Mouse (Mus musculus): ENCODE data around the gene Pth2. TPM values are rescaled to one million over a fixed set of nuclear protein-coding genes. Genes with fewer than 3 reads are reported as not detected.
"Not testable (repeated sequence)": the region's sequence is repeated elsewhere in the genome, so short reads cannot be mapped to it uniquely, and the experiment has no call there.

Gene Pth2
- total RNA-seq, 2 experiments from 2014 or later: not detected

DNA sequence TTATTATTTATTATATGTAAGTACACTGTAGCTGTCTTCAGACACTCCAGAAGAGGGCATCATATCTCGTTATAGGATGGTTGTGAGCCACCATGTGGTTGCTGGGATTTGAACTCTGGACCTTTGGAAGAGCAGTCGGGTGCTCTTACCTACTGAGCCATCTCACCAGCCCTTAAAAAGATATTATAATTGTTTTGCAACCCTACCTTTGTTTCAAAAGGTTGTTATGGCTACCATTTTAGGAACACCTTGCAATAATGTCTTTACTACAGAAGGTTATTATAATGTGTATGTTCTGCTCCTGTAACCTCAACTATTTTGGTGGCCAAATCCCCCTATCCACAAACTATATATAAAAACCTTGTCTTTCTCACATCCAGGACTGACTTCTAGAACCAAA is 27.7 kb upstream of the Pth2 start:
- DNase-seq; intact Hi-C loops (cut with DNase I): not testable (repeated sequence)

DNA sequence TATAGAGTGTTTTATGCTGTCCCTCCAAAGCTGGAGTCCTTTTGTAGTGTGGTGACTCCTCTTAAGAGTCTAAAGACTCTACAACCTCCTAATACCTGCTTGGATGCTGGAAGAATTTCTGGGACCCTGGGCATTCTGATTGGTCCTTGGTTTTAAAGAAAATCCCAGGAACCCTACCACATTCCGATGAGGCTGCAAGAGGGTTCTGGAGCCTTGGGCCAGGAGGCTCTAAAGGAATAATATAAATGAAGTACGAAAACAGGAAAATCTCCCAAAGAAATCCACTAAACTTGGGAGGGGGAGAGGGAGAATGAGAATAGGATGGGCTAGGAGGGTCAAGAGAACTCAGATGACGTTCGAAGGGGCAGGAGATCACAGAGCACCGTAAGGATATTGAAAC is 27.2 kb upstream of the Pth2 start:
- DNase-seq: no peak
- intact Hi-C loops (cut with DNase I): no loop called here

DNA sequence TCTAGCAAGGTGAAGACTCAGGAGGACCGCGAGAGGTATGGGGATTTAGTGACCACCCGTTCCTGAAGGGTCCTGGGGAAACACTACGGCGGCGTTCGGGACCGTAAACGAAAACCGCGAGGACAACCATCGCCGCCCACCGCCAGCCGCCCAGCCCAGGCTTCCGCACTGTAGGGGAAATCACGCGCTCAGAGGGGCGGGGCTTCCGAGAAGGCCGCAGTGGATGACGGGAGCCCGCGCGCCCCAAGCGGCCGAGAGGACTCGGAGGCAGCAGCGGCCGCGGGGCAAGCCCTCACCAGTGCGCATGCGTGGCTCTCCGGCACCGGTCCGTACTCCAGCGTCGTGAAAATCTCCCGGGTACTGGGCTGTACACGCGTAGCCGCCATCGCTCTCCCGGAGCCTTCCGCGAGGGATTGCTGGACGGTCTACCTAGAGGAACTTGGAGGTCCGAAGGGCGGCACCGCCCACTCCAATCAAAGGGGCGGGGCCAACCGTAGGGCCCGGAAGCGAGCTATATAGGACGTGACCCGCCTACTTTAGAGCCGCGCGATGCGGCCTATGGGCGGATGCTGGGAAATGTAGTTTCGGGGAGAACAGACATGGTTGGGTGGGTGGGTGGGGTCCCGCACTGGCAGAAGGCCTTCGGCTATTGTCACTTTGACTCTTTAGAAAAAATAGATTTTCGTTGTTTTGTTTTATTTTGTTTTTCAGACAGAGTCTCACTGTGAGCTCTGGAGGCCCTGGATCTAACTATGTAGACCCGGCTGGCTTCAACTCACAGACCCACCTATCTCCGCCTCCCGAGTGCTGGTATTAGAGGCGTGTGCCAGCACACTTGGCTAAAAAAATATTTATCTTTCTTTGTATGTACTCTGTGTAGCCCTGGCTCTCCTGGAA is 26.5 kb upstream of the Pth2 start, which contains the start of the genes Pih1d1 and Aldh16a1:
Pih1d1 (plus strand) TSS at position 208 of the 897 bp plus-strand sequence.
Aldh16a1 (minus strand) TSS at position 489 of the 897 bp plus-strand sequence.
- peak; percentile 99 for DNase-seq
- intact Hi-C loops (cut with DNase I): no loop called here

DNA sequence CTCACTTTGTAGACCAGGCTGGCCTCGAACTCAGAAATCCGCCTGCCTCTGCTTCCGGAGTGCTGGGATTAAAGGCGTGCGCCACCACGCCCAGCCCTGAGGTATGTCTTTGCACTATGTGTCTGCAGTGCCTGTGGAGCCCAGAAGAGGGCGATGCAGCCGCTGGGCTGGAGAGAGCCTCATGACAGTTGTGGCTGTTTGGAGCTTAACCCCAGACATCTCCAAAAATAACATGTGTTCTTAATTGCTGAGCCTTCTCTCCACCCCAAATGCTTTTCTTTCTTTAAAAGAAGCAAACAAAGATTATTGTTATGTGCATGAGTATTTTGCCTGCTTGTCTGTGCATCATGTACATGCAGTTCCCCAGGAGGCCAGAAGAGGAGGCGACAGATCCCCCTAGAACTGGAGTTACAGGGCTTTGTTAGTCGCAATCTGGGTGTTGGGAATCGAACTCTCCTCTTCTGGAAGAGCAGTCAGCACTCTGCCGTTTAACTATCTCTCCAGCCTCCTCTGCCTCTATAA is 25.7 kb upstream of the Pth2 start:
- intact Hi-C loops (cut with DNase I): no loop called here
- peak; percentile 69 for DNase-seq

DNA sequence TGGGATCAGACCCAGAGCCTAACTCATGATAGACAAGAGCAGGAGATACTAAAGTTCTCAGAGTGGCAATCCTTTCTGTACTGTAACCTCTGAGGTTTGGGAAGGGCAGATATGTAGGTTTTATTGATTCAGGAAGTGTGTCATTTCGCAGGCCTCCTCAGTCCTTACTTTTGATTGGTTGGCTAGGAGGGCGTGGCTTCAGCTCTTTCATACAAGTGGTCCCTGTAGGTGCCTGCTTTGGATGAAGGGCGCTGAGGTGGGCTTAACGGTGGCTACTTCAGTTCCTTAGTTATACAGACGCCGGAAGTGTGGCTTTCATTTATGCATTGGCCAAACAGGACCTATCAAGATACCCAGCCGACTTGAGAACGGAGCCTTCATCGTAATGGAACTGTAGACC is 25.2 kb upstream of the Pth2 start:
- no peak for DNase-seq
- intact Hi-C loops (cut with DNase I): no loop called here

DNA sequence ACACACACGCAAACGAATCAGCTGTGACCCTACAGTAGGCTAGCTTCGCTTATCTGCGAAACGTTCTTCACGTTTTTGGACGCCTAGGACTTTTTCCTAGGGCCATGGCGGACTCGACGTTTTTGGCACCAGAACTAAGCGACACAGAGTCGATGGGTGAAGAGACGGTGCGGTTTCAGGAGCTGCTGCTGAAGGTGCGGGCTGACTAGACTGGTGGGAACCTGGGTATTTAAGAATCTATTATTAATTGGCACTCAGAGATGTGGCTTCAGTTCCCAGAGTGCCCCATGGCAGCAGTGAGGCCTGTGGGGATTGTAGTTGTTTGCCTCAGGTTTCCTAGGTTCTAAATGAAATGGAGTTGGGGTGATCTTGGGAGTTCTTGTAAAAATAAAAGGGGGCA is 24.6 kb upstream of the Pth2 start:
- intact Hi-C loops (cut with DNase I): no loop called here
- no peak for DNase-seq

DNA sequence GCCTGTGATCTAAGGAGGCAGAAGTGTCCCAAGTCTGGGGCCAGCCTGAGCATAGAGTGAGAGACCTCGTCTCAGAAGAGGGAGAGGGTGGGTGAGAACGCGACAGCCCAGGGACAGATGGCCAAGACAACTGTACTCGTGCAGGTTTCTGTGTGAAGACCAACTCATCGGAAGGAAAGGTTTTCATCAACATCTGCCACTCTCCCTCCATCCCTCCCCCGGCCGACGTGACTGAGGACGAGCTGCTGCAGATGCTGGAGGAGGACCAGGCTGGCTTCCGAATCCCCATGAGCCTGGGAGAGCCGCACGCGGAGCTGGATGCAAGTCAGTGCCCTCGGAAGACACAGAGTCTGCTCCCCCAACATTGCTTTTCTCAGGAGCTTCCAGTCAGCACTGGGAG is 23.3 kb upstream of the Pth2 start:
- intact Hi-C loops (cut with DNase I): no loop called here
- no peak for DNase-seq

DNA sequence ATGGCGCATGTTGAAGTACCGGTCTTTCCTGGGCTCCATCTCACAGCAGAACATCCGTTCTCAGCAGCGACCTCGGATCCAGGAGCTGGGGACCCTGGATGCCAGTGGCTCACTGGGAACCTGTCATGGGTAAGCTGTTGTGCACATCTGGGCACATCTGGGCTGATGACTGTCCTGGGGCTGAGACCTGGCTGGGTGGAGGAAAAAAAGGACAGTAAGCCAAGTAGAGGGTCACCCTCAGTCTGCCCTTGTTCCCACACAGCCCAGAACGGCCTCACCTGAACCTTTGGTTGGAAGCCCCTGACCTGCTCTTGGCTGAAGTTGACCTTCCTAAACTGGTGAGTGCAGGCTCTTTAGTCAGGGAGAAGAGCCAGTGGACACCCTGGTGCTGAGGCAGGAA is 21.8 kb upstream of the Pth2 start:
- intact Hi-C loops (cut with DNase I): no loop called here
- no peak for DNase-seq

DNA sequence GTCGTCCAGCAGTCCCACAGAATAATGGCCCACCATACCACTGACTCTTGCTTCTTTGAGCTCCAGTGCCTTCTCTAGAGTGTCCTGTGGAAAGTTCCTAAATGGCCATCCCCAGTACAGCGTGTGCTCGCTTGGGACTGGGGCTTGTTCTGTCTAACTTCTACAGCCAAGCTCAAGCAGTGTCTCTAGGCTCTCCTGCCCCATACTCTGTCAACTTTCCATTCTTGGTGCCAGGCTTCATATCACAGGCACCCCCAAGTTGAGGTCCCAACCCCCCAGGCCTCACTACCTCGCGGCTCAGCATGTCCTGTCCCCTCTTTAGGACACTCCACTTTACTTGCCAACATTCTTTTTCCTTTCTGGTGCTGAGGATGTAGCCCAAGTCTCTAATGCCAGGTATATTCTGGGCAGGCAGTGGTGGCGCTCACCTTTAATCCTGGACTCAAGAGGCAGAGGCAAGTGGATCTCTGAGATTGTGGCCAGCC is 20.4 kb upstream of the Pth2 start:
- intact Hi-C loops (cut with DNase I): loop anchor here (5.0 kb wide), 1 partner anchor 137 kb away; no protein-coding TSS in a partner anchor
- DNase-seq: no peak

DNA sequence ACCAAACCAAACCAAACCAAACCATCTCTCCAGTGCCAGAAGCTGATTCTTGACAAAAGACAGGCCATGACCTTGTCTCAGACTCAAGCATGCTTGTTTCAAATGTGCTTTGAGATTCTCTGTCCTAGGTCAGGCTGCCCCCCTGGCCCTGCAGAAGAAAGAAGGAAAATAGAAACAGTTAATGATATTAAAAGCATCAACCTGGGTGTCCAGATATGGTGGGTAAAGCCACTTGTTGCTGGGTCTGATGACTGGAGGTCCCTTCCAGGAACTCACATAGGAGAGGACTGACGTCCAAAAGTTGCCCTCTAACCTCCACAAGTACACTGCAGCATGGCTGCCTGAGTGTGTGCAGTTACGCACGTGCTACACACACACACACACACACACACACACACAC is 19.9 kb upstream of the Pth2 start:
- DNase-seq: no peak
- intact Hi-C loops (cut with DNase I): loop anchor here (5.0 kb wide), 1 partner anchor 136 kb away; no protein-coding TSS in a partner anchor

DNA sequence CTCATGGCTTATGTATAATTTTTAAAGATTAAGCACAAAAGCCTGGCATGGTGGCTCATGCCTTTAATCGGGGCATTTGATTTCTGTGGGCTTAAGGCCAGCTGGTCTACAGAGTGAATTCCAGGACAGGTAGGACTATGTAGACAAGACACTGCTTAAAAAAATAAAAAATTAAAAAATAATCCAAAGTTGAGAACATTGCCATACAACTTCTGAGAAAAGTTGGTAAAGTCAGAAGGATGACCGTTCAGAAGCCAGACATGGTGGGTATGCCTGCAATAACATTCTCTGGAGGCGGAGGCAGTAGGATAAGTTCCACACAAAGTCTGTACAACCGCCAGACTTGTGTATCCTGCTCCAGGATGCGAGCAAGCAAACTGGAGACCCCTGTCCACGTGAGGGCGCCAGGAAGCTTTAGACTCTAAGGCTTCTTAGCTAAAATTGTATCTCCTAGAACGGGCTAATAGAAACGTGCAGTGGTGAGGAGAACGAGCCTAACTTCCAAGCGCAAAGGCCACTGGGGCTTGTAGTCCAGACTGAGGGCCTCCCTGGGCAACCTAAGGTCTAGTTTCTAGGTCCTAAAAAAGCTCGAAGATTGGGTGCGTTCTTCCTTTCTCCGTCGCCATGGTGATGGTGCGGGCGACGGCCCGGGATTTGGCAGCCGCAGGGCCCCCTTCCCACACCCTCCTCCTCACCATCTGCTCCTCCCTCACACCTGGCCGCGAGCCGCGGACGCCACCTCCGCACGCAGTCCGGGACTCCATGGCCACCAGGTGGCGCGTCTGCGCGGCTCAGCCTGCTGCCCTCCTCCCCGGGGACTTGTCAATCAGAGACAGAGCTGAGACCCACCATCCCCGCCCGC is 19.0 kb upstream of the Pth2 start:
- intact Hi-C loops (cut with DNase I): loop anchor here (5.0 kb wide), 1 partner anchor 135 kb away; no protein-coding TSS in a partner anchor
- DNase-seq: peak; percentile 97

DNA sequence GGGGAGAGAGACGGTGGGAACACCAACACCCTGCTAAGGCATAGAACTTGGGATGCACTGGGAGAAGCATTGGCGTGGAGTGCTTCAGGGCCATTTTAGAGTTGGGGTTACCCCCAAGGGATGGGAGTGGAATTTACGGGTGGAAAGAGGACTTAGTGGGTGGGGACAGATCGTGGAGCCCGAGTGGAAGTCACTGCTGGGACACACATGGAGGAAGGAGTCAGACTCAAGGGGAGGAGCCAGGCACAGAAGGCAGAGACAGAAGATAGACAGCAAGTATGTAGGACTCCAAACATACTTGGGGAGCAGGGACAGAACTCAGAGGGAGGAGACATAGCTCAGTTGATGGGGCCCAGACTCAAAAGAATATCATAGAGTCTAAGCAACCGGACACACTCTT is 18.2 kb upstream of the Pth2 start:
- DNase-seq: no peak
- intact Hi-C loops (cut with DNase I): loop anchor here (5.0 kb wide), 1 partner anchor 135 kb away; no protein-coding TSS in a partner anchor

DNA sequence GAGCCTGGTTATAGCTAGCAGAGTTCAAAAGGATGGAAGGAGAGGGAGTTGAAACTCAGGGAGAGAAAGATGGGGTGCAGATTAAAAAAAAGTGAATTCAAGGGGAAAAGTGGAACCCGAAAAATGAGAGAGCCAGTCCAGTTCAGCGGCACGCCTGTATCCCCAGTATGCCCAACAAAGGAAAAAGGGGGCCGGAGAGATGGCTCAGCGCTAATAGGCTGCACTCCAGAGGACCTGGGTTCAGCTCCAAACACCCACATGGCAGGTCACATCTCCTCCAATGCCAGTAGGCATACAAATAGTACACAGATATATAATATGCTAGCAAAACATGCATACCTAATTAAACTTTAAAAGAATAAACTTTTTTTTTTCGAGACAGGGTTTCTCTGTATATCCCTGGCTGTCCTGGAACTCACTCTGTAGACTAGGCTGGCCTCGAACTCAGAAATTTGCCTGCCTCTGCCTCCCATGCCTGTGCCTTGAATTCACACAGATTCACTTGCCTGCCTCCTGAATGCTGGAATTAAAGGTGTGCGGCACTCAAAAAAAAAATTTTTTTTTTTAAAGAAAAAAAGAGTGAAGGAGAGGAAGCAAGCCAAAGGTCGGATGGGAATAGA is 17.7 kb upstream of the Pth2 start:
- intact Hi-C loops (cut with DNase I): loop anchor here (5.0 kb wide), 1 partner anchor 134 kb away; no protein-coding TSS in a partner anchor
- no peak for DNase-seq

DNA sequence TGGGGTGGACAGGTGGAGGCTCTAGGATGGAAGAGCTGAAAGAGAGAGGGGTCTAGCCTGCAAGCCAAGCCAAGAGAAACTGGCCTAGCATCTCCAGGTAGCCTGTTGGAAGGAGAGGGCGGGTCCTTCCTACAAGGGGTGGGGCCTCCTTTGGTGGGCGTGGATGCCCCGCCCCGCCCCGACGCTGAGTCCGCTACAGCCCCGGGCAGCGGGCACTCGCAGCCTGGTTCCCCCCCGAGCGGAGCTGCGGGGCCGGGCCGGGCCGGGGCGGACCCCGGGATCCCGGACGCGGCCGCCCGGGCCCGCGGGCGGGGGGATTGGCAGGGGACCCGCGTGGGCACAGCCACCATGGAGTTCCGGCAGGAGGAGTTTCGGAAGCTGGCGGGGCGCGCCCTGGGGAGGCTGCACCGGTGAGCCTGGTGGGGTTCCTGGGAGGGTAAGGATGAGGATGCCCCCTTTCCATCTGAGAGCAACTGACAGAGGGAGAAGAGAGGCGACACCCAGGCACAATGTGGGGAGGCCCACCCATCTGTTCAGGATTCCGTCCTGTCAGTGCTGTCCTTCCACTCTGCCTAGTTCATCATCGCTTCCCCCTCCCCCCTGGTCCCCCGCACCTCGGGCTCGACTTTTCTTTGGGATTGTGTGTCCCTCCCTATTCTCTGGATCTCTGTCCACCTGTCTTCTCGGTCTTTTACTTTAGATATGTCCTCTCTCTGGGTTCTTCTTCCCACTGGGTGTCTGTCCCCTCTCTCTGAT is 16.9 kb upstream of the Pth2 start, which contains the start of gene Slc17a7:
Slc17a7 (plus strand) TSS at position 215 of the 756 bp plus-strand sequence.
- DNase-seq: no peak
- intact Hi-C loops (cut with DNase I): loop anchor here (5.0 kb wide), 1 partner anchor 133 kb away; no protein-coding TSS in a partner anchor

DNA sequence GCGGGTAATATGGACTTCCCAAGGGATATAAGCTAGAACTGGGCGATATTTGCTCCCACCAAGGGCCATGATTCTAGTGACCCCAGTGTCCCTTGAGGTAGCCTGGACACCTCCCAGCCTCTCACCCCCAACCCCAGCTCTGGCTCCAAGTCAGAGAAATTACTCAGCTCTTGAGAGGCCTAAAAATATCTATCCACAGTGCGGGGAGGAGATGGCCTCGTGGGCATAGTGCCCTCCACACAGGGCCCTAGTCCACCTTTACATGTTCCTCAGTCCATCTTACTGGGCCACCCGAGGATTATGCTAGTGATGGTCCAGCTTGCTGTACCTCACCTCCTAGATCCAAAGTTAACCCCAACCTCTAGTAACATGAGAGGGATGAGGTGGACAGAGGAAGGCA is 16.0 kb upstream of the Pth2 start:
- intact Hi-C loops (cut with DNase I): loop anchor here (5.0 kb wide), 1 partner anchor 132 kb away; no protein-coding TSS in a partner anchor
- no peak for DNase-seq

DNA sequence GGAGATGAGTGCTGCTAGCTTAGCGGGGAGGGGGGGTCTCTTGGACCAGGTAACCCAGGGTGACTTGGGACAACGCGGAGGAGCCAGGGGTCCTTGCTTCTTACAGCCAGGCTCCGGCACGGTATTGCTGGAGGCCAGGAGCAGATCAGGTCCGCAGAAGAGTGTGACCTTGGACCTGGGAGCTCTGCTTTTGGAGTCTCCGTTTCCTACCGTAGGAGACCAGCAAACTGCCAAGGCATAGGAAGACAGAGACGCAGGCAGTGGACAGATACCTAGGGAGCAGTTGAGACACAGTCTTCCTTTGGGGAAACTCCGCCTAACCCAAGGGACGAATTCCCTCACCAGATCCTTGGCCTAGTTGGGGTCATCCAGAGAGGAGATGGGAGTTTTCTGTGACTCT is 15.1 kb upstream of the Pth2 start:
- DNase-seq: no peak
- intact Hi-C loops (cut with DNase I): no loop called here

DNA sequence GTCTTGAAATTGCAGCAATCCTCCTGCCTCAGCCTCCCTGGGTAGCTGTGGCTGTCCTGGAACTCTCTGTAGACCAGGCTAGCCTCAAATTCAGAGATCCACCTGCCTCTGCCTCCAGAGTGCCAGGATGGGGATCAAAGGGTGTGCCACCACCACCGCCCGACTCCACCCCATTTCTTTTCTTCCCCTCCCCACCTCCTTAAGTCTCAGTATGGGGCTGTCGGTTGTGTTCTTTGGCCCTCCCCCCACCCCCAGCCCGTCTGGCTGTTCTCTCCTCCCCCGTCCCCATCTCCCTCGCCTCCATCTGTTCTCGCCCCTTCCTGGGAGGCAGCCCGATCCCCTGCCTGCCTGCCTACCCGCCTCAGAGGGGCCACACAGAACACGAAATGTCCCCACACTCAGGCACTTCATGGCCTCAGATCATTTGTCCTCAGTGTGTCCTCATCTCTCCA is 13.8 kb upstream of the Pth2 start:
- intact Hi-C loops (cut with DNase I): no loop called here

DNA sequence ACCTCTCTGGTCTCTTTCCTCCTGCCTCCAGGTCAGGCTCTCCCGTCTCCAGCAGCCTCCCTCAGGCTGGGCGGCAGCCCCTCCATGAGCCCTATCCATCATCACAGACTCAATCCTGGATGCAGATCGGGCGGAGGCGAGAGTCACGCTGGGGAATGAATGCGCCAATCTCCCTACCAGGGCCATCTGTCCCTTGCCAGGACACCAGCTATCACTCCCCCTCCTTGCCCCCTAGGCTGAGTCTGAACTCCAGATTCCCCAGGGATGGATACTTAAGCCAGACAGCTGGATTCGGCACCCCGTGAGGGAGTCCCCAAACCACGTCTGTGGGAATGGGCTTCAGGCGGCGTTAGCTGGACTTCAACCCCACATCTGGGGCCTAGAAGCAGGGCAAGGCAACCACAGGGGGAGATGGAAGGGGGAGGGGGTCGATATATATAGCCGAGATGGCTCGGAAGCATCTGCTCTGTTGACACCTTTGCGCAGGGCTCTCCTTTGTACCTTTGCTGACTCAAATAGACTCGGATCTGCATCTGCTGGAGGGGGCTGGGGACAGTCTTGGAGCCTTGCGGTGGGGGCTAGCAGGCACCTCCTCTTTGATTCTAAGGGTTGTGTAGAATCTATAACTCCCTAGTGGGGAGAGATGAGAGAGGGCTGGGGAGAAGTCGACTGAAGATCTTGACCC is 12.9 kb upstream of the Pth2 start:
- intact Hi-C loops (cut with DNase I): no loop called here

More for the DNA sequence above, 13.8 kb upstream of the Pth2 start:
- DNase-seq: no peak

DNA sequence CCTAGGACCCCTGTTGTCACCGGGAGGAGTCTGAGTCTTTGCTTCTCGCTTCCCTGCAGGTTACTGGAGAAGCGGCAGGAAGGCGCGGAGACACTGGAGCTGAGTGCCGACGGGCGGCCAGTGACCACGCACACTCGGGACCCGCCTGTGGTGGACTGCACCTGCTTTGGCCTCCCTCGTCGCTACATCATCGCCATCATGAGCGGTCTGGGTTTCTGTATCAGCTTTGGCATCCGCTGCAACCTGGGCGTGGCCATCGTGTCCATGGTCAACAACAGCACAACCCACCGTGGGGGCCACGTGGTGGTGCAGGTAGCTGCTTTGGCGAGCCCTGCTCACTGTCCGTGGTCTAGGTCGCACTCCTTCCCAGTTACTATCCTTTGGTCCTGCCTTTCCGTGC is 12.1 kb upstream of the Pth2 start:
- no peak for DNase-seq
- intact Hi-C loops (cut with DNase I): no loop called here

More for the DNA sequence above, 12.9 kb upstream of the Pth2 start:
- no peak for DNase-seq

Data from left cerebral cortex, postnatal 4 days (tissue).